Mouse (Mus musculus) lung, postnatal 0 days (tissue): ENCODE results near the gene Tdrd12. TPM values are rescaled to one million over a fixed set of nuclear protein-coding genes. Genes with fewer than 3 reads are reported as not detected.

Experiments
- ATAC-seq: fragments of 200-750 bp; cut with Nextera tagmentation; 2 replicates; pipeline ENCODE4 v1.8.0; 2017; ENCODE audit warnings: moderate library complexity
- DNase-seq: peaks from one replicate; pipeline ENCODE4 v3.0.0-alpha.2; 2016; ENCODE audit warnings: low spot score
- H3K27ac ChIP-seq: fragments of 300-500 bp; sonication (generic); 2 replicates; pipeline ENCODE4 v1.5.1; 2014; ENCODE audit warnings: antibody characterized with exemption, mild to moderate bottlenecking, low read length, mixed read lengths
- H3K27me3 ChIP-seq: fragments of 300-500 bp; sonication (generic); replicated peaks from 2 replicates; pipeline ENCODE4 v1.6.1; 2014; ENCODE audit warnings: low read length, mixed read lengths; ENCODE audit not compliant: insufficient read depth
- H3K36me3 ChIP-seq: fragments of 300-500 bp; sonication (generic); 2 replicates; pipeline ENCODE4 v1.6.1; 2014; ENCODE audit warnings: low read length, mixed read lengths; ENCODE audit not compliant: insufficient read depth
- H3K4me1 ChIP-seq: fragments of 300-500 bp; sonication (generic); 2 replicates; pipeline ENCODE4 v1.6.1; 2014; ENCODE audit warnings: antibody characterized with exemption, low read depth, low read length, mixed read lengths; ENCODE audit not compliant: insufficient read depth
- H3K4me2 ChIP-seq: fragments of 300-500 bp; sonication (generic); replicated peaks from 2 replicates; pipeline ENCODE4 v1.6.1; 2014; ENCODE audit warnings: low read depth, mild to moderate bottlenecking, low read length, moderate library complexity, mixed read lengths
- H3K4me3 ChIP-seq: fragments of 300-500 bp; sonication (generic); 2 replicates; pipeline ENCODE4 v1.5.1; 2014; ENCODE audit warnings: low read depth, low read length
- H3K9ac ChIP-seq: fragments of 300-500 bp; sonication (generic); replicated peaks from 2 replicates; pipeline ENCODE4 v1.6.1; 2014; ENCODE audit warnings: low read depth, mild to moderate bottlenecking
- H3K9me3 ChIP-seq: fragments of 300-500 bp; sonication (generic); 2 replicates; pipeline ENCODE4 v1.6.1; 2016; ENCODE audit warnings: low read length, mixed read lengths
- CTCF ChIP-seq: IDR thresholded peaks from 2 replicates; pipeline ENCODE4 v1.5.1; 2016; ENCODE audit warnings: antibody characterized with exemption, mild to moderate bottlenecking
- EP300 ChIP-seq: IDR thresholded peaks from 2 replicates; pipeline ENCODE4 v1.6.1; 2016; ENCODE audit warnings: antibody characterized with exemption, mild to moderate bottlenecking, control low read depth
- WGBS: fragments of 180-500 bp; shearing (Covaris S2); extraction: QIAGEN DNeasy Blood & Tissue Kit; methylation state at CpG from one replicate; pipeline ENCODE4 v1.1.7; 2014; 5-methylcytosine and 5-hydroxymethylcytosine counted together
- polyA plus RNA-seq: library from polyadenylated mRNA; unstranded; fragments of >200 nt; fragmentation: Nextera tagmentation; extraction: Ambion mirVana; gene quantifications from 2 replicates; pipeline ENCODE4 v1.2.1, GENCODE M21; 2015

Gene Tdrd12
- polyA plus RNA-seq, 1 experiment from 2014 or later = not detected

GRCm38 (mm10) chr7:35564067-35564865 is 26.7 kb upstream of the Tdrd12 start:
- no peak overlapping the region for H3K4me3 ChIP-seq
- H3K9ac ChIP-seq = no peak overlapping the region
- no peaks in the 10 kb centered on the region for H3K27me3 ChIP-seq
- DNase-seq = no peak
- TF ChIP-seq EP300 (no peak), CTCF (no peak)
- H3K4me2 ChIP-seq = no peak overlapping the region
- H3K9me3 ChIP-seq = no peaks in the 10 kb centered on the region
- H3K27ac ChIP-seq = no peak overlapping the region
- ATAC-seq = no peak
- no peaks in the 10 kb centered on the region for H3K4me1 ChIP-seq
- 85% methylated on average over 2 of the region's 2 CpGs for WGBS
- no peaks in the 10 kb centered on the region for H3K36me3 ChIP-seq

- ATAC-seq = no peak
- 61% methylated on average over 11 of the region's 11 CpGs for WGBS
These were observed 25.5 kb upstream of the Tdrd12 start for GRCm38 (mm10) chr7:35563071-35563470.

GRCm38 (mm10) chr7:35559838-35560237 is 22.3 kb upstream of the Tdrd12 start:
- Histone ChIP-seq H3K9me3 (no peaks in the 10 kb centered on the region), H3K4me3 (no peak overlapping the region), H3K4me1 (peaks cover 3% of the 10 kb centered on the region; the same call in 1 of the 2 replicates), H3K36me3 (no peaks in the 10 kb centered on the region), H3K27ac (no peak overlapping the region), H3K4me2 (no peak overlapping the region), H3K27me3 (no peaks in the 10 kb centered on the region), H3K9ac (no peak overlapping the region)
- 93% methylated on average over 3 of the region's 3 CpGs for WGBS
- no peak for DNase-seq
- no peak for ATAC-seq
- TF ChIP-seq CTCF (no peak), EP300 (no peak)

More at GRCm38 (mm10) chr7:35563071-35563470, 25.5 kb upstream of the Tdrd12 start:
- no peak for DNase-seq
- Histone ChIP-seq H3K4me1 (no peaks in the 10 kb centered on the region), H3K27me3 (no peaks in the 10 kb centered on the region), H3K9me3 (no peaks in the 10 kb centered on the region), H3K9ac (no peak overlapping the region), H3K4me2 (no peak overlapping the region), H3K4me3 (no peak overlapping the region), H3K27ac (no peak overlapping the region), H3K36me3 (no peaks in the 10 kb centered on the region)
- TF ChIP-seq CTCF = no peak
- TF ChIP-seq EP300 = no peak

GRCm38 (mm10) chr7:35558681-35559080 is 21.1 kb upstream of the Tdrd12 start:
- TF ChIP-seq CTCF = no peak
- TF ChIP-seq EP300 = no peak
- DNase-seq (no peak), ATAC-seq (no peak)
- Histone ChIP-seq H3K4me1 (peaks cover 3% of the 10 kb centered on the region; the same call in 1 of the 2 replicates), H3K9me3 (no peaks in the 10 kb centered on the region), H3K9ac (no peak overlapping the region), H3K27ac (no peak overlapping the region), H3K4me3 (no peak overlapping the region), H3K36me3 (no peaks in the 10 kb centered on the region), H3K4me2 (no peak overlapping the region), H3K27me3 (no peaks in the 10 kb centered on the region)
- WGBS = 51% methylated on average over 2 of the region's 2 CpGs

- Histone ChIP-seq H3K9ac (no peak overlapping the region), H3K4me3 (no peak overlapping the region), H3K27me3 (no peaks in the 10 kb centered on the region), H3K4me1 (peaks cover 3% of the 10 kb centered on the region; the same call in 1 of the 2 replicates), H3K36me3 (no peaks in the 10 kb centered on the region), H3K4me2 (no peak overlapping the region), H3K27ac (no peak overlapping the region), H3K9me3 (no peaks in the 10 kb centered on the region)
- ATAC-seq = no peak
- 54% methylated on average over 3 of the region's 3 CpGs for WGBS
- DNase-seq = no peak
- TF ChIP-seq EP300 = no peak
- no peak for TF ChIP-seq CTCF
These were observed 20.0 kb upstream of the Tdrd12 start for GRCm38 (mm10) chr7:35557577-35557976.

GRCm38 (mm10) chr7:35556905-35557304 is 19.4 kb upstream of the Tdrd12 start:
- DNase-seq = no peak
- 77% methylated on average over 5 of the region's 5 CpGs for WGBS
- H3K36me3 ChIP-seq = no peaks in the 10 kb centered on the region
- H3K27me3 ChIP-seq = no peaks in the 10 kb centered on the region
- H3K27ac ChIP-seq = no peak overlapping the region
- H3K4me3 ChIP-seq = no peak overlapping the region
- no peak for TF ChIP-seq EP300
- TF ChIP-seq CTCF = no peak
- H3K9me3 ChIP-seq = no peaks in the 10 kb centered on the region
- no peak overlapping the region for H3K9ac ChIP-seq
- no peak overlapping the region for H3K4me2 ChIP-seq
- H3K4me1 ChIP-seq = peaks cover 3% of the 10 kb centered on the region; the same call in 1 of the 2 replicates
- no peak for ATAC-seq
